Mouse (Mus musculus) liver, embryonic 14.5 days (tissue): ENCODE measurements around the gene Ccs.

ENCODE experiments used
- CTCF ChIP-seq: IDR thresholded peaks from 2 replicates; pipeline ENCODE4 v1.5.1; 2016; ENCODE audit warnings: antibody characterized with exemption, low read depth, control low read depth
- EP300 ChIP-seq: IDR thresholded peaks from 2 replicates; pipeline ENCODE4 v1.6.1; 2016; ENCODE audit warnings: antibody characterized with exemption, low read depth

DNA sequence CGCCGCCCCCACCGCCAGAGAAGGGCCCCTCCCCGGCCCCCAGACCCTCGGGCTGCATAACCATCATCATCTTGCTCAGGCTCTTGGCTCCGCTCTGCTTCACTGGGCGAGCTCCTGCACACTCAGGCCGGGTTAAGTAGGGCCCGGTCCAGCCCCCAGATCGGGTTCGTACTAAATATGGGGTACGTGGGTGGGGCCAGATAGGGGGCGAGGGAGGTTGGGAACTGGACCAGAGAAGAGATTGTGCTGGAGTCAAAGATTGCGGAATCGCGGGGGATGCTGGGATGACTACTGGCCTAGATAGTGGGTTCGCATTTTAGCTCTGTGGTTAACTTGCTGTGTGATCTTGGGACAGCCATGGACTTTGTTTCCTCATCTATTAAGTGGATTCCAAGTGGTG, 38.7 kb upstream of the Ccs start, which contains the start of gene Actn3:
- TF ChIP-seq CTCF (no peak), EP300 (no peak)
